Mouse (Mus musculus) heart, postnatal 0 days (tissue): ENCODE results near the gene Npr3.

ENCODE experiments used
- CTCF ChIP-seq: IDR thresholded peaks from 2 replicates; pipeline ENCODE4 v1.5.1; 2016; ENCODE audit warnings: antibody characterized with exemption, control low read depth, low read depth
- EP300 ChIP-seq: IDR thresholded peaks from 2 replicates; pipeline ENCODE4 v1.6.1; 2016; ENCODE audit warnings: antibody characterized with exemption, low read depth

- TF ChIP-seq EP300 (no peak), CTCF (peak; percentile 54)
Observed at GRCm38 (mm10) chr15:11909875-11910274, 2.8 kb upstream of the Npr3 start.
